Mouse (Mus musculus) bone marrow macrophage, adult 2 months (primary cell): ENCODE data around the gene Galnt17.

ENCODE experiments used
- CTCF ChIP-seq: IDR thresholded peaks from 2 replicates; pipeline ENCODE4 v1.5.1; 2012; ENCODE audit warnings: low read depth, mild to moderate bottlenecking, low read length, moderate library complexity
- POLR2A ChIP-seq: IDR thresholded peaks from 2 replicates; pipeline ENCODE4 v1.6.1; 2012; ENCODE audit warnings: mild to moderate bottlenecking, low read depth, low read length, borderline replicate concordance

DNA sequence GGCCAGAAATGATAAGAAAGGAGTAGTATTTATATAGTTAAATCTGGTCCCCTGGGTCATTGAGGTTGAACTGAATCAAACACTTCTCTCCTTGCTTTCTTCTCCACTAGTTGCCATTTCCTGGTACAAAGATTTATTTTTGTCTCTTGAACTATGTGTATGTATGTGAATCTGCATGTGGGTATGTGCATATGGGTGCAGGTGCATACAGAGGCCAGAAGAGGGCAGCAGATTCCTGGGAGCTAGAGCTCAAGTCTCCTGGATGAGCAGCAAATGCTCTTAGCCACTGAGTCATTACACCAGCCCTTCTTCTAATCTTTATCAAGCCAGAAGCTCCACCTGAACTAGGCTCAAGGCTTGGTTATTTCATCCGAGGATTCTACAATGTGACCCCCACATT, 201.1 kb downstream of the Galnt17 start:
- TF ChIP-seq CTCF (no peak), POLR2A (no peak)
